Mouse (Mus musculus) embryonic facial prominence, embryonic 14.5 days (tissue): ENCODE data around the gene Dcx. TPM values are rescaled to one million over a fixed set of nuclear protein-coding genes. Genes with fewer than 3 reads are reported as not detected.

ENCODE experiments used
- ATAC-seq: fragments of 200-750 bp; cut with Nextera tagmentation; 2 replicates; pipeline ENCODE4 v1.8.0; 2017; ENCODE audit warnings: low read depth, moderate number of reproducible peaks, moderate TSS enrichment
- DNase-seq: peaks from one replicate; pipeline ENCODE4 v3.0.0-alpha.2; 2015; ENCODE audit warnings: low spot score
- H3K27ac ChIP-seq: fragments of 300-500 bp; sonication (generic); replicated peaks from 2 replicates; pipeline ENCODE4 v1.5.1; 2014; ENCODE audit warnings: low read depth, mild to moderate bottlenecking, low read length, moderate library complexity
- H3K27me3 ChIP-seq: fragments of 300-500 bp; sonication (generic); replicated peaks from 2 replicates; pipeline ENCODE4 v1.6.1; 2014; ENCODE audit warnings: low read length; ENCODE audit not compliant: control insufficient read depth, insufficient read depth
- H3K36me3 ChIP-seq: fragments of 300-500 bp; sonication (generic); 2 replicates; pipeline ENCODE4 v1.6.1; 2014; ENCODE audit warnings: low read length, mixed read lengths; ENCODE audit not compliant: control insufficient read depth, insufficient read depth
- H3K4me1 ChIP-seq: fragments of 300-500 bp; sonication (generic); 2 replicates; pipeline ENCODE4 v1.6.1; 2014; ENCODE audit warnings: antibody characterized with exemption, low read length; ENCODE audit not compliant: control insufficient read depth, insufficient read depth
- H3K4me2 ChIP-seq: fragments of 300-500 bp; sonication (generic); 2 replicates; pipeline ENCODE4 v1.6.1; 2014; ENCODE audit warnings: low read depth, mild to moderate bottlenecking, low read length, moderate library complexity, mixed read lengths
- H3K4me3 ChIP-seq: fragments of 300-500 bp; sonication (generic); 2 replicates; pipeline ENCODE4 v1.5.1; 2014; ENCODE audit warnings: low read depth, mild to moderate bottlenecking, low read length
- H3K9ac ChIP-seq: fragments of 300-500 bp; sonication (generic); 2 replicates; pipeline ENCODE4 v1.6.1; 2014; ENCODE audit warnings: low read depth, mild to moderate bottlenecking, low read length, moderate library complexity, mixed read lengths
- H3K9me3 ChIP-seq: fragments of 300-500 bp; sonication (generic); 2 replicates; pipeline ENCODE4 v1.6.1; 2016; ENCODE audit warnings: low read length; ENCODE audit not compliant: control insufficient read depth
- WGBS: fragments of 180-500 bp; shearing (Covaris S2); extraction: QIAGEN DNeasy Blood & Tissue Kit; methylation state at CpG from one replicate; pipeline ENCODE4 v1.1.7; 2014; 5-methylcytosine and 5-hydroxymethylcytosine counted together
- polyA plus RNA-seq: library from polyadenylated mRNA; unstranded; fragments of >200 nt; fragmentation: Nextera tagmentation; extraction: Ambion mirVana; gene quantifications from 2 replicates; pipeline ENCODE4 v1.2.1, GENCODE M21; 2014

Gene Dcx
- 22.9 and 27.3 TPM in 2 replicates for polyA plus RNA-seq

DNA sequence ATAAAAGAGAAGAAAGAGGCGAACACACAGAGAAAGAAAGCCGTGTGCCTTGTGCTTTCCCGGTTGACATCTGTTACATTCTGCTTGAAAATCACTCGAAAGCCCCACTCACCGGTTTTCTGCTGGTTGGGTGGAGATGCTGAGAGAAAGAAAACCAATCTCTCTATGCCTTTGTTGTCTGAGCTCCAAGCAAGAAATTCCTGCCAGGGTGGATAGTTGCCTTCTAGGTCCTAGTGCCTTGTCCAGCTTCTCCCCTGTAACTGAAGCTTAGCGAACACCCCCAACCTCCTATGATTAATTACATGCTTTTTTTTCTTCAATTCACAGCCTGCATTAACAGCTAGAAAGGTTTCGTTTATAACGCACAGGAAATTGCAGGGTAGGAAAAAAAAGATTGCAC lies at the start of gene Dcx:
TSS of gene Dcx (minus strand) at position 354 of the 400 bp plus-strand sequence.
- H3K27me3 ChIP-seq: no peaks in the 10 kb centered on the region
- H3K36me3 ChIP-seq: no peaks in the 10 kb centered on the region
- H3K4me1 ChIP-seq: no peaks in the 10 kb centered on the region
- H3K27ac ChIP-seq: no peak within 1 kb of the TSS
- 50% methylated on average over 8 of the region's 8 CpGs for WGBS
- no peak within 1 kb of the TSS; the same call in 1 of the 2 replicates for H3K9ac ChIP-seq
- peak; percentile 41 for DNase-seq
- H3K9me3 ChIP-seq: no peaks in the 10 kb centered on the region
- no peak; the same call in 1 of the 2 replicates for ATAC-seq
- H3K4me3 ChIP-seq: peak within 1 kb of the TSS; percentile 15
- no peak within 1 kb of the TSS; the same call in 1 of the 2 replicates for H3K4me2 ChIP-seq

DNA sequence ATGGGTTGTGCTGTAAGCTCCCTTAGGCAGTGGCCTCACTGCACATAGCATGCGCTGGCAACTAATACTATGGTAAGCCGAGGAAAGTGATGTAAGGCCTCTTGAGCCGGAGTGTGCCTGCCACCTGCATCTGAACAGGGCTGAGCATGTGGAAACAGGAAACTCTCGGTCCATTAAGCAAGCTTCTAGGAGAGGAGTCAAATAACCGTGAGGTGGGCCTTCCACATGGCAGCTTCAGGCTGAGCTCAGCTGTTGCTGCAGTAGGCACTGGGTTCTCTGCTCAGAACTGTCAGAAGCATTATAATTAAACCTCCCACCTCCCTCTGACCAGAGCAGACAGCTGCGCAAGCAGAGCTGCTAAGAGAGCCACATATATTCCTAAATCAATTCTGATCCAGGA lies 33.1 kb upstream of the Dcx start:
- WGBS: 47% methylated on average over 6 of the region's 6 CpGs

DNA sequence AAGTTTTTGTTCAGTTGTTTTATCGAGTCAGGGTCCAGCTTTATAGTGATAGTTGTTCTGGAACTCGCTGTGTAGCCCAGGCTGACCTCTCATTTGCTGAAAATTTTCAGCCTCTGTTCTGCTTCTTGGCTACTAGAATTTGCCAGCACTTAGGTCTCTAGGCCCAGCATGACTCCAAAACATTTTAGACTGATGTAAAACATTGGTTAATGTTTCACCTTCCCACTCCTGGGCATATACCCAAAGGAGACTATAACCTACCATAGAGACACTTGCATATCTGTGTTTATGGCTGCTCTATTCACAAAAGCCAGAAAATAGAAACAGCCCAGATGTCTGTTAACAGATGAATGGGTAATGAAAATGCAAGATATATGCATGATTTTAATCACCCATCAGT lies 560 bp upstream of the Dcx start:
- no peak for DNase-seq
- H3K27ac ChIP-seq: no peak overlapping the region
- H3K9me3 ChIP-seq: no peaks in the 10 kb centered on the region; the same call in 1 of the 2 replicates
- no peak for ATAC-seq
- no peaks in the 10 kb centered on the region for H3K36me3 ChIP-seq
- 60% methylated on average over 2 of the region's 2 CpGs for WGBS
- no peak overlapping the region for H3K9ac ChIP-seq
- no peak overlapping the region for H3K4me3 ChIP-seq
- H3K4me2 ChIP-seq: no peak overlapping the region
- H3K4me1 ChIP-seq: no peaks in the 10 kb centered on the region
- no peaks in the 10 kb centered on the region for H3K27me3 ChIP-seq

More for the DNA sequence above, 33.1 kb upstream of the Dcx start:
- Histone ChIP-seq H3K27me3 (no peaks in the 10 kb centered on the region), H3K27ac (no peak overlapping the region), H3K4me1 (no peaks in the 10 kb centered on the region), H3K4me2 (no peak overlapping the region), H3K9ac (no peak overlapping the region), H3K36me3 (no peaks in the 10 kb centered on the region), H3K9me3 (no peaks in the 10 kb centered on the region), H3K4me3 (no peak overlapping the region)
- ATAC-seq (peak; percentile 96), DNase-seq (peak; percentile 84)

DNA sequence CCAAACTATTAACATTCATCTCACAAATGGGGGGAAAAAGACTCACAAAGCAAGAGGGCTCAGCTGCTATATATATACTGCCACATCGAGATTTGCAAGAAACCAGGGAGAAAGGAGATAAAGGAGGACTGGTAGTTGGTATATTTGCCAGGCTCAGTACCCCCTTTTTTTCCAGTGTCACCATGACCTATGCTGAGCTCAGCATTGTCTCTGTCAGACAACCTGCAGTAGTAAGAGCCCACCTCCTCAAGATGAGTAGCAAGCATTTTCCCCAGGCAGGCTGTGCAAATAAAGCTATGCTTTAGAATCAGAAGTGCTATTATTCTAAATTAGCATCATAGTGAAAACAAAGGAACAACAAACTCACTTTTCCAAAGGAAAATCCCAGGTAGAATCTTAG lies 581 bp downstream of the Dcx start:
- Histone ChIP-seq H3K4me3 (peak overlapping the region; percentile 15; the same call in 1 of the 2 replicates), H3K9ac (no peak overlapping the region; the same call in 1 of the 2 replicates), H3K9me3 (no peaks in the 10 kb centered on the region), H3K27me3 (no peaks in the 10 kb centered on the region), H3K4me1 (no peaks in the 10 kb centered on the region), H3K4me2 (no peak overlapping the region), H3K27ac (no peak overlapping the region), H3K36me3 (no peaks in the 10 kb centered on the region)
- ATAC-seq (no peak), DNase-seq (no peak)
- 59% methylated on average over 1 of the region's 1 CpGs for WGBS

DNA sequence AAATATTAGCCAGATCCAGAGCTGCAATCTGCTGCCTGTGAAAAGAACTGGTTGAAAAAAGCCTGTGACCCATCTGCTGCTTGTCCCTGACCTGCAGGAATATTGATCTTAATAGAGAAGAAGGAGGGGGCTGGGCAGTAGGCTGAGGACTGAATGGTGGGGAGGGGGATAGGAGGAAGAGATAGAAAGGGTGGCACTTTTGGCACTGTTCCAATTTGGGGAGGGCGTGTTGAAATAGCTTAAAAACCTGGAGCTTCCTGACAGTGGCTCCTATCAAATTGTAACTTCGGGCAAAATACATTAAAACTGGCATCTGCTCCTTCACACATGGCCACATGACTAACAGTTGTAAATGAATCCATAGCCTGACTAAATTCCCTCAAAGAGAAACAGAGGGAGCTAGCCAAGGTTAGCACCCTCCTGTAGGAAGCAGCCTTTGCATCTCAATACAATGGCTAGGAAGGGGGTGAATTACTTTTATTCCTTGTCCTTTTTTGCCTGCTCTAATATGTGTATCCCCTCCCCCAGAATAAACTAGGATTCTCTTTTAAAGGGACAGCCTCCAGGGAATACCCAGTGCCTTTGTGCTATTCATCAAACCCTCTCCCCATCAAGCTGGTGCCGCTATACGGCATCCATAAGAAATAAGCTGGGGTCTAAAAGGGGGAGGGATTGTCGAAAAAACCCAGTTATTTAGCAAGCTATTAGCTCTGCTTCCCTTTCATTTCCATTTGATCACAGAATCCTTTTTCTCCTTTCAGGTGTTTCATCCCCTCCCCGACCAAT lies 1.5 kb downstream of the Dcx start:
- Histone ChIP-seq H3K4me1 (no peaks in the 10 kb centered on the region), H3K9ac (no peak overlapping the region), H3K4me3 (peak overlapping the region; percentile 15), H3K27me3 (peaks cover 3% of the 10 kb centered on the region; the same call in 1 of the 2 replicates), H3K27ac (no peak overlapping the region), H3K4me2 (no peak overlapping the region; the same call in 1 of the 2 replicates), H3K36me3 (no peaks in the 10 kb centered on the region), H3K9me3 (no peaks in the 10 kb centered on the region)
- ATAC-seq: peak; percentile 37; the same call in 1 of the 2 replicates
- DNase-seq: no peak
- 53% methylated on average over 6 of the region's 6 CpGs for WGBS

DNA sequence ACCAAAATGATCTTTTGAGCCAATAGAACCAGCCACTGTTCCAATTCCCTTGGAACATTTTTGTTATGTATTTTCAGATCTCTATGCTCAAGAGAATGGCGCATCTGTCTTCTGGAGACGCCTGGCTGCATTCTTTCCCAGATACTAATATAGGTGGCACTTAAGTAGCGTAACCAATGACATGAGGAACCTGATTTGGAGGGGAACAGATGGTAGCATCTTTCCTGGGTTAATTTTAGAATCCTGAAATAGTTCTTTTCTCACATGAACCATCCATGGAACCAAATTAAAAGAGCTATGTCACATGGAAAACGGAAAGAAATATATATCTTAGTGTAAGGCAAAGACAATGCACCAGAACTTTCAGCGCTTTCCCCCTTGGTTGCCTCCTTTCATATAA lies 11.0 kb downstream of the Dcx start:
- Histone ChIP-seq H3K9me3 (no peaks in the 10 kb centered on the region), H3K9ac (no peak overlapping the region), H3K4me3 (no peak overlapping the region), H3K27ac (no peak overlapping the region), H3K27me3 (peaks cover 3% of the 10 kb centered on the region; the same call in 1 of the 2 replicates), H3K36me3 (no peaks in the 10 kb centered on the region), H3K4me2 (no peak overlapping the region), H3K4me1 (no peaks in the 10 kb centered on the region)
- WGBS: 79% methylated on average over 5 of the region's 5 CpGs
- DNase-seq (no peak), ATAC-seq (no peak)

DNA sequence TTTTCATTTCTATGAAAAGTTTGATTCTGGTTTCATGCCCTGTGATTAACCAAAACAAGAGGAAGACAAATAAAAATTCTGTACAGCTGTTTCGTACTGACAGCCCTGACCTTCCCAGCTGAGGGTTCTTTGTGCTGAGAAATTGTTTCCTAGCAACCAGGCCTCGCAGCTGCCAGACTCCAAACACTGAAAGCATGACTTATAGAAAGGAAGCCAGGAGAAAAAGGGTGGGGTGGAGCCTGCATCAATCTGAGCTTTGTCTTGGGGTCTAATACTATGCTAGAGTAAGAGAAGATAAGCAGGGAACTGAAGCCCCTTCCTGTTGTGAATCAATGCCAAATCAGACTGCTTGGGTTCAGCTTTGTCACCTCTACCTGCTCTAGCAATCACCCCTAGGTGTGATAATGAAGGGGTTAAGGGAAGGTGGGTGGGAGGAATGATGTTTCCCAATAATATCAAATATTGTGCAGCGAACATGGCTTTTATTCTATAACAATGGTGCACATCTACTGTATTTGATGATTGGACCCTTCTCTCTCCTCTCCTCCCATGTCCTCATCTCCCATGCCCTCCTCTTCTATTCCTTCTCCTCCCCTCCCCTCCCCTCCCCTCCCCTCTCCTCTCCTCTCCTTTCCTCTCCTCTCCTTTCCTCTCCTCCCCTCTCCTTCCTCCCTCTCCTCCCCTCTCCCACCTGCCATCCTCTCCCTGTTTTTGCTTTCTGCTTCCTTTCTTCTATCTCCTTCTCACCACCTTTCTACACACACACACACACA lies 26.2 kb downstream of the Dcx start:
- WGBS: 38% methylated on average over 3 of the region's 3 CpGs
- H3K9me3 ChIP-seq: no peaks in the 10 kb centered on the region
- H3K4me1 ChIP-seq: no peaks in the 10 kb centered on the region
- ATAC-seq: peak; percentile 80
- H3K27ac ChIP-seq: no peak overlapping the region
- DNase-seq: peak; percentile 79
- H3K4me2 ChIP-seq: no peak overlapping the region
- peaks cover 14% of the 10 kb centered on the region for H3K27me3 ChIP-seq
- H3K9ac ChIP-seq: no peak overlapping the region
- no peak overlapping the region for H3K4me3 ChIP-seq
- no peaks in the 10 kb centered on the region for H3K36me3 ChIP-seq

DNA sequence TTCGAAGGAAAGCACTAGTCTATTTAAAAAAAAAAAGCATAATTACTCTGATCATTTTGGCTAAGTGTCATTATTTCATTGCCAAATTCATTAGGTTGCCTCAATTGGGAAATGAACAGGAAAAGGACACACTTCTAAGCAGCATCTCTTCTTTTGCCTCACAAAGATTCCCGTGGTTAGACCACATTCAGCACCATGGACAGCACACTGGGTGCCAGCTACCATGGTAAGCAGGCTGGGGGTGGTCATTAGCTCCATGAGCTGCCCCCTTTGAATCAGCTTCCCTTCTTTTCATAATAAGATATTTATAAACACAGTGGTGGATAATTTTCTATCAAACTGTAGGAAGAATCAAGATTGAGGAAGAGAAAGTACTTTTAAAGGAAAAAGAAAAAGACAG lies 28.4 kb downstream of the Dcx start:
- H3K27me3 ChIP-seq: peaks cover 14% of the 10 kb centered on the region
- no peak for ATAC-seq
- peak; percentile 60 for DNase-seq
- no peaks in the 10 kb centered on the region for H3K4me1 ChIP-seq
- 27% methylated on average over 2 of the region's 2 CpGs for WGBS
- no peaks in the 10 kb centered on the region for H3K9me3 ChIP-seq
- H3K4me3 ChIP-seq: no peak overlapping the region
- H3K36me3 ChIP-seq: no peaks in the 10 kb centered on the region
- H3K27ac ChIP-seq: no peak overlapping the region
- no peak overlapping the region for H3K4me2 ChIP-seq
- H3K9ac ChIP-seq: no peak overlapping the region
